Mouse (Mus musculus) lung, embryonic 14.5 days (tissue): ENCODE data around the gene Osbpl11. TPM values are rescaled to one million over a fixed set of nuclear protein-coding genes. Genes with fewer than 3 reads are reported as not detected.
"Not testable (repeated sequence)": the region's sequence is repeated elsewhere in the genome, so short reads cannot be mapped to it uniquely, and the experiment has no call there.

Experiments used
- ATAC-seq: fragments of 200-750 bp; cut with Nextera tagmentation; 2 replicates; pipeline ENCODE4 v1.8.0; 2017; ENCODE audit warnings: mild to moderate bottlenecking, moderate TSS enrichment, moderate library complexity; ENCODE audit not compliant: insufficient read depth
- DNase-seq: peaks from one replicate; pipeline ENCODE4 v3.0.0-alpha.2; 2015
- H3K27ac ChIP-seq: fragments of 300-500 bp; sonication (generic); 2 replicates; pipeline ENCODE4 v1.5.1; 2014; ENCODE audit warnings: low read depth, mild to moderate bottlenecking, moderate library complexity
- H3K27me3 ChIP-seq: fragments of 300-500 bp; sonication (generic); 2 replicates; pipeline ENCODE4 v1.6.1; 2014; ENCODE audit warnings: low read length, control low read depth; ENCODE audit not compliant: insufficient read depth
- H3K36me3 ChIP-seq: fragments of 300-500 bp; sonication (generic); 2 replicates; pipeline ENCODE4 v1.6.1; 2014; ENCODE audit warnings: control low read depth; ENCODE audit not compliant: insufficient read depth
- H3K4me1 ChIP-seq: fragments of 300-500 bp; sonication (generic); 2 replicates; pipeline ENCODE4 v1.6.1; 2014; ENCODE audit warnings: antibody characterized with exemption, control low read depth; ENCODE audit not compliant: insufficient read depth
- H3K4me2 ChIP-seq: fragments of 300-500 bp; sonication (generic); 2 replicates; pipeline ENCODE4 v1.6.1; 2014; ENCODE audit warnings: mild to moderate bottlenecking
- H3K4me3 ChIP-seq: fragments of 300-500 bp; sonication (generic); 2 replicates; pipeline ENCODE4 v1.5.1; 2014; ENCODE audit warnings: low read depth, low read length
- H3K9ac ChIP-seq: fragments of 300-500 bp; sonication (generic); 2 replicates; pipeline ENCODE4 v1.6.1; 2014
- H3K9me3 ChIP-seq: fragments of 300-500 bp; sonication (generic); 2 replicates; pipeline ENCODE4 v1.6.1; 2016; ENCODE audit warnings: low read depth, low read length, control low read depth
- CTCF ChIP-seq: IDR thresholded peaks from 2 replicates; pipeline ENCODE4 v1.5.1; 2016; ENCODE audit warnings: antibody characterized with exemption, low read depth
- WGBS: fragments of 180-500 bp; shearing (Covaris S2); extraction: QIAGEN DNeasy Blood & Tissue Kit; methylation state at CpG from one replicate; pipeline ENCODE4 v1.1.7; 2014; 5-methylcytosine and 5-hydroxymethylcytosine counted together
- polyA plus RNA-seq: library from polyadenylated mRNA; unstranded; fragments of >200 nt; fragmentation: Nextera tagmentation; extraction: Ambion mirVana; gene quantifications from 2 replicates; pipeline ENCODE4 v1.2.1, GENCODE M21; 2014

Osbpl11 gene
- polyA plus RNA-seq, 1 experiment from 2014 or later, result 25.2 TPM

- H3K4me3 ChIP-seq, result no peak overlapping the region
- WGBS, result 40% methylated on average over 5 of the region's 5 CpGs
- no peak overlapping the region for H3K4me2 ChIP-seq
- H3K27me3 ChIP-seq, result no peaks in the 10 kb centered on the region
- peak; percentile 62 for TF ChIP-seq CTCF
- no peak overlapping the region for H3K27ac ChIP-seq
- no peaks in the 10 kb centered on the region for H3K9me3 ChIP-seq
- no peaks in the 10 kb centered on the region for H3K4me1 ChIP-seq
- ATAC-seq (no peak), DNase-seq (peak; percentile 22)
- H3K9ac ChIP-seq, result no peak overlapping the region
- H3K36me3 ChIP-seq, result no peaks in the 10 kb centered on the region
Observed at GRCm38 (mm10) chr16:33167537-33167936, 17.3 kb upstream of the Osbpl11 start.

DNA sequence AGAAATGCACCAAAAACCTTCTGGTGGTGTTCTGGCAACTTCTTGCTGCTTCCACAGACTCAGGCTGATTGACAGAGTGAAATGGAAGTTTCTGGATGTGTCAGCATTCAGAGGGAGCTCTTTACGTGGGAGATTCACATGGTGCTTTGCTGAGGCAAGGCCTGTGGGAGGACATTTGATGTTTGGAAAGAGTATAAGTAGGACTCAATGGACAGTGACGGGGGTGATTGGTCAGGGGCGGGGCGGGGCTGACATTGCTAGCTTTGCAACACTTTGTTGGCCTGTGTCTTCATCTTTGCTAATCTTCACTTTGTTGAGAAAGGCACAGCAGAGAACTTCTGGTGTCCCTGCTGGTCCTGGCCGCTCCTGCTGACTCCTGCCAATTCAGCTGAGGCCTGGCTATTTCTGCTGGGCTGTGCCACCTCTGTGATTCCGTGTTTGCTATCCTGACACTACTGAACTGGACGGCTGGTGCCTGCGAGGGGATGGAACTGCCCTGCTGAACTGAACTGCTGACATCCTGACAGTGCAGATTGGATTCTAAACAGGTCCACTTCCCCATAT, 15.3 kb upstream of the Osbpl11 start:
- DNase-seq (no peak), ATAC-seq (no peak)
- Histone ChIP-seq H3K36me3 (no peaks in the 10 kb centered on the region), H3K4me1 (no peaks in the 10 kb centered on the region), H3K9me3 (no peaks in the 10 kb centered on the region), H3K9ac (no peak overlapping the region), H3K4me3 (no peak overlapping the region), H3K27me3 (no peaks in the 10 kb centered on the region), H3K4me2 (no peak overlapping the region), H3K27ac (no peak overlapping the region)
- no peak for TF ChIP-seq CTCF
- WGBS, result 75% methylated on average over 8 of the region's 8 CpGs

DNA sequence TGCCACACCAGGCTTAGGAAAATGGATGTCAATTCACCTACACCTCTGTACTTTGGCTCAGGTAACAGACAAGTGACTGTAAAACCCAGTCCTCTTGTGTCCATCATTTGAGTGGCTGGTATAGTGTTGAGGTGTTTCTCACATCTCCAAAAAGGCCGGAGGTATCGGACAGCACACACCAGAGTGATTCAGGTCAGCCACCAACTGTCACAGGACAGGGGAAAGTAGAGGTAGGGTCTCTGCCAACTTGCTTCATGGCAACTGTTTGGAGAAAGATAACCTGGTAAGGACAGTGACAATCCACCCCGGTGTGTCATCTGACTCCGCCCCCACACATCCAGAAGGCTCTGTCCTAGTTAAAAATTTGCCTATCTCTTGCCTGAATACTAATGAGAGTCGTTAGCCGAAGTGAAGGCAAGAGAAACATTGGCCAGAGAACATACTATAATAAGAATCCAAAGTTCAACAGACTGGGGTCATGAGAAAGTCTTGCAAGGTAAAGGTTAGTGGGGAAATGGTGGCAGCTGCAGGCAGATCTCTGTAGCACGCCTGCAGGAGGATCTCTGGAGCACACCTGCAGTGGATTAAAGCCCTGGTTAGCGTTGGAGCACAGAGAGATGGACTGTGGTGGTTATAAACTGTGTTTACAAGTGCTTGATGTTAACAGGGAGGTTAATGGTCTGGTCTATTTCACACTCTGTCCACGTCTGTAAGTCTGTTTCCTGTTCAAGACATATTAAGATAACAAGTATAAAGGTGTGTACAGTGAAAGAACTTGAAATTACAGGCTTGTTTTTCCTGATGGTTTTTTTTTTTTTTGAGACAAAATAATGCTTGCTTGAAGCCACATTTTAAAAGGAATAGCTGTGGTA, 13.9 kb upstream of the Osbpl11 start:
- Histone ChIP-seq H3K4me1 (no peaks in the 10 kb centered on the region), H3K4me2 (no peak overlapping the region), H3K27ac (no peak overlapping the region), H3K27me3 (no peaks in the 10 kb centered on the region), H3K9ac (no peak overlapping the region), H3K4me3 (no peak overlapping the region), H3K9me3 (no peaks in the 10 kb centered on the region), H3K36me3 (no peaks in the 10 kb centered on the region)
- no peak for ATAC-seq
- TF ChIP-seq CTCF, result no peak
- no peak for DNase-seq
- whole genome bisulfite sequencing, result 66% methylated on average over 9 of the region's 9 CpGs

GRCm38 (mm10) chr16:33171800-33172199, 13.1 kb upstream of the Osbpl11 start:
- ATAC-seq, result no peak
- Histone ChIP-seq H3K4me3 (no peak overlapping the region), H3K9ac (no peak overlapping the region), H3K9me3 (no peaks in the 10 kb centered on the region), H3K36me3 (no peaks in the 10 kb centered on the region), H3K27ac (no peak overlapping the region), H3K4me2 (no peak overlapping the region), H3K4me1 (no peaks in the 10 kb centered on the region), H3K27me3 (no peaks in the 10 kb centered on the region)
- WGBS, result 70% methylated on average over 6 of the region's 6 CpGs
- DNase-seq, result no peak
- TF ChIP-seq CTCF, result no peak

DNA sequence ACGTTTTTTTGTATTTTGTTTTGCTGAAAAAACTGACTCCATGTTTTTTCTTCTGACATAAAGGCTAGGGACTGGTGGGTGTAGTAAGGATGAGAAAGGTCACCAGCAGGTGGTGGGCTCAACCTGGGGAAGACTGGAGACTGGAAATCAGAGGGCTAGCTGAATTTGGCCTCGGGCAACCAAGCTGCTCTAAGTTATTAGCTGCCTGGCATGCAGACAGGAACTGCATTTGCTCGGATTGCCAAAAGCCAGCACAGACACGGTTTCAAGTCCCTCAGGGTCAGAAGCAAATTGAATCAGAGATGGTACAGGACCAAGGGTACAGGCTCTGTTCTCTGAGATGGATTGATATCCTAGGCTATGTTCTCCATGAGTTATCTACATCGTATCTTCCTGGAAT, 11.7 kb upstream of the Osbpl11 start:
- no peak for DNase-seq
- H3K9me3 ChIP-seq, result no peaks in the 10 kb centered on the region
- TF ChIP-seq CTCF, result no peak

GRCm38 (mm10) chr16:33174695-33175094, 10.2 kb upstream of the Osbpl11 start:
- ATAC-seq (no peak), DNase-seq (no peak)

More for the DNA sequence above, 11.7 kb upstream of the Osbpl11 start:
- Histone ChIP-seq H3K27me3 (no peaks in the 10 kb centered on the region), H3K4me2 (no peak overlapping the region), H3K9ac (no peak overlapping the region), H3K36me3 (no peaks in the 10 kb centered on the region), H3K4me3 (no peak overlapping the region), H3K27ac (no peak overlapping the region), H3K4me1 (no peaks in the 10 kb centered on the region)
- ATAC-seq, result no peak
- 76% methylated on average over 5 of the region's 5 CpGs for WGBS

GRCm38 (mm10) chr16:33176831-33177230, 8.0 kb upstream of the Osbpl11 start:
- WGBS, result 85% methylated on average over 5 of the region's 5 CpGs
- H3K27ac ChIP-seq, H3K4me3 ChIP-seq, H3K9me3 ChIP-seq, H3K9ac ChIP-seq, H3K36me3 ChIP-seq, H3K4me1 ChIP-seq, ATAC-seq, DNase-seq, H3K27me3 ChIP-seq, H3K4me2 ChIP-seq: not testable (repeated sequence)

More at GRCm38 (mm10) chr16:33174695-33175094, 10.2 kb upstream of the Osbpl11 start:
- no peaks in the 10 kb centered on the region for H3K36me3 ChIP-seq
- no peaks in the 10 kb centered on the region for H3K9me3 ChIP-seq
- H3K9ac ChIP-seq, result no peak overlapping the region
- no peaks in the 10 kb centered on the region for H3K27me3 ChIP-seq
- no peak overlapping the region for H3K27ac ChIP-seq
- H3K4me3 ChIP-seq, result no peak overlapping the region
- H3K4me2 ChIP-seq, result no peak overlapping the region
- no peaks in the 10 kb centered on the region for H3K4me1 ChIP-seq
- no peak for TF ChIP-seq CTCF
